Mouse (Mus musculus) ES-E14 (cell line): ENCODE measurements around the gene Apopt1.

Experiments used
- CHD2 ChIP-seq: IDR thresholded peaks from 2 replicates; pipeline ENCODE4 v1.6.1; 2014; ENCODE audit warnings: mild to moderate bottlenecking, low read depth, low read length, inconsistent platforms
- MAFK ChIP-seq: IDR thresholded peaks from 2 replicates; pipeline ENCODE4 v1.6.1; 2014; ENCODE audit warnings: mild to moderate bottlenecking, low read depth, low read length, inconsistent platforms; ENCODE audit not compliant: insufficient read depth
- ZNF384 ChIP-seq: IDR thresholded peaks from 2 replicates; pipeline ENCODE4 v1.6.1; 2012; ENCODE audit warnings: low read depth, low read length, inconsistent platforms

GRCm38 (mm10) chr12:111777919-111778318 is 64.9 kb downstream of the Apopt1 start:
- no peak for TF ChIP-seq ZNF384
- TF ChIP-seq MAFK, result no peak
- TF ChIP-seq CHD2, result no peak
